Mouse (Mus musculus): ENCODE measurements at regions not wholly inside any gene's neighbourhood (a gene's known extent, or its start where the extent isn't known, plus 50 kb on each side); places are given as distances from the start of the nearest gene placed in this dataset.

- Histone ChIP-seq H3K36me3 (ENCODE audit: control insufficient read depth, insufficient read depth, low read length) (no peaks in the 10 kb centered on the region), H3K9me3 (ENCODE audit: control insufficient read depth, low read length) (no peaks in the 10 kb centered on the region), H3K4me1 (ENCODE audit: control insufficient read depth, insufficient read depth, low read length) (peaks cover 6% of the 10 kb centered on the region; the same call in 1 of the 2 replicates), H3K4me3 (ENCODE audit: low read depth, low read length) (no peak overlapping the region), H3K27me3 (ENCODE audit: control insufficient read depth, insufficient read depth, low read length) (no peaks in the 10 kb centered on the region), H3K27ac (ENCODE audit: low read depth, low read length) (no peak overlapping the region), H3K4me2 (ENCODE audit: low read depth) (no peak overlapping the region), H3K9ac (ENCODE audit: low read length) (no peak overlapping the region)
- DNase-seq (ENCODE audit: low spot score) (no peak), ATAC-seq (ENCODE audit: insufficient read depth, low FRiP score, low TSS enrichment) (no peak)
- 81% methylated on average over 1 of the region's 1 CpGs for WGBS
Observed at GRCm38 (mm10) chr13:25695956-25696355, 425.7 kb upstream of the Nrsn1 start.

- H3K27ac ChIP-seq (ENCODE audit: low read depth, low read length), result no peak overlapping the region
- H3K27me3 ChIP-seq (ENCODE audit: control insufficient read depth, insufficient read depth, low read length), result no peaks in the 10 kb centered on the region
- no peak overlapping the region for H3K4me3 ChIP-seq (ENCODE audit: low read depth, low read length)
- H3K9me3 ChIP-seq (ENCODE audit: control insufficient read depth, low read length), result no peaks in the 10 kb centered on the region
- no peak overlapping the region for H3K4me2 ChIP-seq (ENCODE audit: low read depth)
- H3K9ac ChIP-seq (ENCODE audit: low read length), result no peak overlapping the region
- WGBS, result 90% methylated on average over 14 of the region's 14 CpGs
- ATAC-seq (ENCODE audit: insufficient read depth, low FRiP score, low TSS enrichment) (no peak), DNase-seq (ENCODE audit: low spot score) (no peak)
- no peaks in the 10 kb centered on the region for H3K36me3 ChIP-seq (ENCODE audit: control insufficient read depth, insufficient read depth, low read length)
- peaks cover 5% of the 10 kb centered on the region; the same call in 1 of the 2 replicates for H3K4me1 ChIP-seq (ENCODE audit: control insufficient read depth, insufficient read depth, low read length)
Observed at GRCm38 (mm10) chr13:25695017-25695604, 424.8 kb upstream of the Nrsn1 start.

- no peak overlapping the region for H3K4me3 ChIP-seq (ENCODE audit: low read depth, low read length)
- DNase-seq (ENCODE audit: low spot score) (no peak), ATAC-seq (ENCODE audit: insufficient read depth, low FRiP score, low TSS enrichment) (no peak)
- no peaks in the 10 kb centered on the region for H3K9me3 ChIP-seq (ENCODE audit: control insufficient read depth, low read length)
- WGBS, result 91% methylated on average over 2 of the region's 2 CpGs
- no peaks in the 10 kb centered on the region for H3K27me3 ChIP-seq (ENCODE audit: control insufficient read depth, insufficient read depth, low read length)
- no peak overlapping the region for H3K9ac ChIP-seq (ENCODE audit: low read length)
- no peaks in the 10 kb centered on the region for H3K36me3 ChIP-seq (ENCODE audit: control insufficient read depth, insufficient read depth, low read length)
- H3K27ac ChIP-seq (ENCODE audit: low read depth, low read length), result no peak overlapping the region
- no peaks in the 10 kb centered on the region for H3K4me1 ChIP-seq (ENCODE audit: control insufficient read depth, insufficient read depth, low read length)
- H3K4me2 ChIP-seq (ENCODE audit: low read depth), result no peak overlapping the region
Observed at GRCm38 (mm10) chr13:25678221-25678735, 408.0 kb upstream of the Nrsn1 start.

GRCm38 (mm10) chr13:25675208-25675607 is 404.9 kb upstream of the Nrsn1 start:
- Histone ChIP-seq H3K4me1 (ENCODE audit: control insufficient read depth, insufficient read depth, low read length) (no peaks in the 10 kb centered on the region), H3K36me3 (ENCODE audit: control insufficient read depth, insufficient read depth, low read length) (no peaks in the 10 kb centered on the region), H3K4me2 (ENCODE audit: low read depth) (no peak overlapping the region), H3K9ac (ENCODE audit: low read length) (no peak overlapping the region), H3K9me3 (ENCODE audit: control insufficient read depth, low read length) (no peaks in the 10 kb centered on the region), H3K27ac (ENCODE audit: low read depth, low read length) (no peak overlapping the region), H3K4me3 (ENCODE audit: low read depth, low read length) (no peak overlapping the region), H3K27me3 (ENCODE audit: control insufficient read depth, insufficient read depth, low read length) (no peaks in the 10 kb centered on the region)
- 93% methylated on average over 6 of the region's 6 CpGs for WGBS
- ATAC-seq (ENCODE audit: insufficient read depth, low FRiP score, low TSS enrichment) (no peak), DNase-seq (ENCODE audit: low spot score) (no peak)

- Histone ChIP-seq H3K4me1 (ENCODE audit: control insufficient read depth, insufficient read depth, low read length) (no peaks in the 10 kb centered on the region), H3K36me3 (ENCODE audit: control insufficient read depth, insufficient read depth, low read length) (no peaks in the 10 kb centered on the region), H3K4me2 (ENCODE audit: low read depth) (no peak overlapping the region), H3K27me3 (ENCODE audit: control insufficient read depth, insufficient read depth, low read length) (no peaks in the 10 kb centered on the region), H3K9me3 (ENCODE audit: control insufficient read depth, low read length) (no peaks in the 10 kb centered on the region), H3K27ac (ENCODE audit: low read depth, low read length) (no peak overlapping the region), H3K4me3 (ENCODE audit: low read depth, low read length) (no peak overlapping the region), H3K9ac (ENCODE audit: low read length) (no peak overlapping the region)
- DNase-seq (ENCODE audit: low spot score) (no peak), ATAC-seq (ENCODE audit: insufficient read depth, low FRiP score, low TSS enrichment) (no peak)
- 89% methylated on average over 3 of the region's 3 CpGs for WGBS
Observed at GRCm38 (mm10) chr13:25666022-25666421, 395.7 kb upstream of the Nrsn1 start.

- ATAC-seq (ENCODE audit: insufficient read depth, low FRiP score, low TSS enrichment), result no peak
- WGBS, result 75% methylated on average over 2 of the region's 2 CpGs
Observed at GRCm38 (mm10) chr13:25664963-25665606, 394.8 kb upstream of the Nrsn1 start.

GRCm38 (mm10) chr13:25648430-25648786 is 378.1 kb upstream of the Nrsn1 start:
- Histone ChIP-seq H3K4me1 (ENCODE audit: control insufficient read depth, insufficient read depth, low read length) (no peaks in the 10 kb centered on the region), H3K4me3 (ENCODE audit: low read depth, low read length) (no peak overlapping the region), H3K4me2 (ENCODE audit: low read depth) (no peak overlapping the region), H3K27ac (ENCODE audit: low read depth, low read length) (no peak overlapping the region), H3K9ac (ENCODE audit: low read length) (no peak overlapping the region), H3K27me3 (ENCODE audit: control insufficient read depth, insufficient read depth, low read length) (no peaks in the 10 kb centered on the region), H3K36me3 (ENCODE audit: control insufficient read depth, insufficient read depth, low read length) (no peaks in the 10 kb centered on the region), H3K9me3 (ENCODE audit: control insufficient read depth, low read length) (no peaks in the 10 kb centered on the region)
- WGBS, result 86% methylated on average over 1 of the region's 1 CpGs
- ATAC-seq (ENCODE audit: insufficient read depth, low FRiP score, low TSS enrichment) (no peak), DNase-seq (ENCODE audit: low spot score) (no peak)

More at GRCm38 (mm10) chr13:25664963-25665606, 394.8 kb upstream of the Nrsn1 start:
- no peaks in the 10 kb centered on the region for H3K9me3 ChIP-seq (ENCODE audit: control insufficient read depth, low read length)
- no peak for DNase-seq (ENCODE audit: low spot score)
- no peak overlapping the region for H3K9ac ChIP-seq (ENCODE audit: low read length)
- no peak overlapping the region for H3K4me2 ChIP-seq (ENCODE audit: low read depth)
- no peak overlapping the region for H3K4me3 ChIP-seq (ENCODE audit: low read depth, low read length)
- H3K27ac ChIP-seq (ENCODE audit: low read depth, low read length), result no peak overlapping the region
- no peaks in the 10 kb centered on the region for H3K4me1 ChIP-seq (ENCODE audit: control insufficient read depth, insufficient read depth, low read length)
- no peaks in the 10 kb centered on the region for H3K36me3 ChIP-seq (ENCODE audit: control insufficient read depth, insufficient read depth, low read length)
- H3K27me3 ChIP-seq (ENCODE audit: control insufficient read depth, insufficient read depth, low read length), result no peaks in the 10 kb centered on the region

GRCm38 (mm10) chr13:25647711-25648429 is 377.6 kb upstream of the Nrsn1 start:
- 60% methylated on average over 3 of the region's 3 CpGs for WGBS
- no peaks in the 10 kb centered on the region for H3K27me3 ChIP-seq (ENCODE audit: control insufficient read depth, insufficient read depth, low read length)
- DNase-seq (ENCODE audit: low spot score) (no peak), ATAC-seq (ENCODE audit: insufficient read depth, low FRiP score, low TSS enrichment) (no peak)
- H3K4me2 ChIP-seq (ENCODE audit: low read depth), result no peak overlapping the region
- no peaks in the 10 kb centered on the region for H3K36me3 ChIP-seq (ENCODE audit: control insufficient read depth, insufficient read depth, low read length)
- no peak overlapping the region for H3K4me3 ChIP-seq (ENCODE audit: low read depth, low read length)
- no peak overlapping the region for H3K9ac ChIP-seq (ENCODE audit: low read length)
- H3K27ac ChIP-seq (ENCODE audit: low read depth, low read length), result no peak overlapping the region
- no peaks in the 10 kb centered on the region for H3K4me1 ChIP-seq (ENCODE audit: control insufficient read depth, insufficient read depth, low read length)
- no peaks in the 10 kb centered on the region for H3K9me3 ChIP-seq (ENCODE audit: control insufficient read depth, low read length)
